Mouse (Mus musculus) megakaryocyte, embryonic 14.5 days (primary cell): ENCODE measurements around the gene Haspin.

Experiments
- FLI1 ChIP-seq: IDR thresholded peaks from 2 replicates; pipeline ENCODE4 v1.6.1; 2012; ENCODE audit warnings: low read length, inconsistent platforms, mixed read lengths
- GATA1 ChIP-seq: IDR thresholded peaks from 3 replicates; pipeline ENCODE4 v1.6.1; 2012; ENCODE audit warnings: mixed read lengths, low read length, inconsistent platforms, borderline replicate concordance

DNA sequence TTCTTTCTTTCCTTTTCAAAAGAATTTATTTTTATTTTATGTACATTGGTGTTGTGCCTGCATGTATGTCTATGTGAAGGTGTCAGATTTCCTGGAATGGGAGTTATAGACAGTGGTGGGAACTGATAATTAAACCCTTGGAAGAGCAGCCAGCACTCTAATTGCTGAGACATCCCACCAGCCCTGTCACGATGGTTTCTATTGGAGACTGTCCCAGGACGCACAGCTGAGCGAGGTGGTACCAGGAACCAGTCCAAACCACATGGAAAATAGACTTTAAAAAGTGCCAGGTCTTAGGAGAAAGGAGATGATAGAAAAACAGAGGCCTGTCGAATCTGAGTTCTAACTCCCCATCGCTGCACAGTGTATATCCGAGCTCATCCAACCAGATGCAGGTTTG, 17.0 kb upstream of the Haspin start:
- no peak for TF ChIP-seq FLI1
- TF ChIP-seq GATA1: no peak
